Mouse (Mus musculus): ENCODE measurements around the gene Sgcb. TPM values are rescaled to one million over a fixed set of nuclear protein-coding genes. Genes with fewer than 3 reads are reported as not detected.

The Sgcb gene
- total RNA-seq, 2 experiments from 2014 or later = 44.5 to 44.6 TPM

DNA sequence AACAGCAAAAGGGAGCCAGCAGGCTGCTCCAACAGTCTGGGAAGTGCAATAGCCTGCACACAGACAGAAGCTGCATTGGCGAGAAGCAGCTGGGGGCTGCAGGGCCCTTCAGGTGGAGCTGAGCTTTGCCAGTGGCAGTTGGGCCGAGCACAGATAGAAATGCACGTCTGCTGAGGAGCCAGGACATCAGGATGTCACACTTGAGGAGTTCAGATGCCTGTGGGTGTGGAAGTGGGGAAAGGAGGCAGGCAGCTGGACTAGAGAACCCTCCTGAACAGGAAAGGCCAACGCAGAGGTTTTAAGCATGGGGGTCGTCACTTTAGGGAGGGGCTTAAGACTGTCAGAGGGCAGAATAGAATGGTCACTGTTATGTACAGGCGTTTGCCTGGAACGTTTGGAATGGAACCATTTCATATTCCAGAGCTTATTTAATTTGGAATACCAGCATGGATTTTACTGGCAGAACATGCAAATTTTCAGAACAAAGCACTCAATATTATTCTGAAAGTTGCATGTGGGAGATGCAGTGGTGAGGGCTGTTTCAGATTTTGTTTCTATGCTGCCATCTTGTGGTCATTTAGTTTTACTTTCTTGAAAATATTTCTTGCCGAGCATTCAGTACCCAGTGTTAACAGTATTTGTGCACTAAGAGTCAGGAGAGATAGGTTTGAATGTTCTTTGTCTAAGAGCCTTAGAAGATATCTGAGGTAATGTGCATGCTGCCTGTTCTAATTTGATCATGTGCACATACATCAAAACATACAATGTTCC lies 10.1 kb downstream of the Sgcb start:
- no peak for DNase-seq
- intact Hi-C loops (cut with DNase I) = loop anchor here (2.0 kb wide), 1 partner anchor 203 kb away; no protein-coding TSS in a partner anchor

DNA sequence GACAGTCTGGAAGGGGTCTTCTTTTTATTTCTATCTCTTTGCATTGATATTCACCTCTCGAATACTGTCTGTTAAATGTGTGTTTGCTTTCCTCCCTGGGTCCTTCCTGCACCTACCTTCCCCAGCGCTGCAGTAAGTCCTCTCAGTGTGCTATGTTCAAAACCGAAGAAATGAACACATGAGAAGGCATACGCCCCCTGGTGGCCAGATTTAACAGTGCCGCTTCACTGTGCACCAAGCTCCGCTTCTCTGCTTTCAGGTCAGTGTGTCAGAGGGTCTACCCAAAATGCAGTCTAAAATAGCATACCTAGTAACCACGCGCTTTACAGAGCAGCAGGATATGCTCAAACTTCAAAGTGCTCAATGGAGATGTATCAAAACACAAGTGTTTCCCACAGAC lies 14.4 kb downstream of the Sgcb start:
- peak; percentile 87 for DNase-seq
- intact Hi-C loops (cut with DNase I) = loop anchor here (5.0 kb wide), 1 partner anchor 91 kb away; no protein-coding TSS in a partner anchor

- intact Hi-C loops (cut with DNase I) = loop anchor here (5.0 kb wide), 1 partner anchor 90 kb away; no protein-coding TSS in a partner anchor
- DNase-seq = no peak
Observed at GRCm38 (mm10) chr5:73632291-73632690, 15.3 kb downstream of the Sgcb start, which contains the start of gene Lrrc66. TSS of gene Lrrc66 (minus strand) at chr5:73632526.

DNA sequence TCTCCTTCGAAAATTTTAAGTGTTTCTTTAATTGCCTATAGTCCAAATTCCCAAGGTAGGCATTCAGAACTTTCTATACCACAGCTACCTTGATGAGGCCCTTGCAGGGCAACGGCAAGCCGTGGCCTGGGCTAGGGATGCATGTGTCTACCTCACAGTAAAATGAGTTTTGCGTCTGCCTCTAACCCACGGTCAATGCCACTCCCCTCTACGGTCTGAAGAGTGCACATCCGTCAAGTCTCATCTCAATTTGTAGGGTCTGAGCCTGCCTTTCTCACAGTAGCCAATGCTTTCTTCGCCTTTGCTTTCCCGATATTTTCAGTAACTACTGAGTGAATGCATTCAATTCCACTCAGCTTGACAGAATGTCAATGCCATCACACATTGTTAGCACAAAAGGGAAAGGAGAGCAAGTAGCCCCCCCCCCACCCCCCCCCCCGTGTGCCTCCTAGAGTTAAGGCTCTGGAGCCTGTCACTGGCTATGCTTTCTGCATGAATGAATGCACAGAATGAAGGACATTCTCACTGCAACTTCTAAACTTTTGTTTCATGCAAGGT lies 16.5 kb downstream of the Sgcb start:
- no peak for DNase-seq
- intact Hi-C loops (cut with DNase I) = loop anchor here (5.0 kb wide), 1 partner anchor 89 kb away; no protein-coding TSS in a partner anchor

GRCm38 (mm10) chr5:73630141-73630540 lies 17.4 kb downstream of the Sgcb start:
- intact Hi-C loops (cut with DNase I) = loop anchor here (5.0 kb wide), 1 partner anchor 88 kb away; no protein-coding TSS in a partner anchor
- no peak for DNase-seq

DNA sequence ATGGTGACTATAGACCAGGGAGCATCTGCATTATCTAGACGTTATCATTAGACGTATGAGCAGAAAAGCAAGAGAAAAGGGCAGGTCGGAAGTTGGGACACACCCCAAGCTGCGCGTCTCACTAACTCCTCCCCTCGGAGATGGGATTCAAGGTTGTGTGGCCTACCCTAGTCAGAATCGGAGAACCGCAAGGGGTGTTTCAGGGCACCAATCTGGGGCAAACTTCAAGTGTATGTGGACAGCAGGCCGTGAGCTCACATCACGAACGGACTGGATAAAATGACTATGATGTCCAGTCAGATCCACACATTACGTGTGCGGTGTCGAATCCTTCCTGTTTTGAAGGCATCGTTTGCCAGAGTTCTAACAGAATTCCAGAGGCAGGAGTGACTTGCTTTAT lies 19.6 kb downstream of the Sgcb start:
- DNase-seq = no peak
- intact Hi-C loops (cut with DNase I) = no loop called here

DNA sequence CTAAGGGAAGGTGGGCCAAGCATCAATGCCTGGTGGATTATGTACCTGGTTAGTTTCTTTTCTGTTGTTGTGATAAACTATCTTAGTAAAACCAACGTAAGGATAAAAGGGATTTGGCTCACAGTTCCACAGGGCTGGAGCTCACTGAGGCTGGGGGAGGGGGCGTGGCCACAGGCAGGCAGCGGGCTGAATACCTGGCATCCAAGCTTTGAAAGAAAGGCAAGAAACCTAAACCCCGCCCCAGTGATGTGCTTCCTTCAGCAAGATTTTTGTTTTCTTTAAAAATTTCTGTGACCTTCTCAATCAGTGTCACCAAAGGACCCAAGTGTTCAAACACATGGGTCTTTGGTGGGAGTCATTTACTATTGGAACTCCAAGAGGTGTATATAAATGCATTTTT lies 20.0 kb downstream of the Sgcb start:
- no peak for DNase-seq
- intact Hi-C loops (cut with DNase I) = no loop called here

DNA sequence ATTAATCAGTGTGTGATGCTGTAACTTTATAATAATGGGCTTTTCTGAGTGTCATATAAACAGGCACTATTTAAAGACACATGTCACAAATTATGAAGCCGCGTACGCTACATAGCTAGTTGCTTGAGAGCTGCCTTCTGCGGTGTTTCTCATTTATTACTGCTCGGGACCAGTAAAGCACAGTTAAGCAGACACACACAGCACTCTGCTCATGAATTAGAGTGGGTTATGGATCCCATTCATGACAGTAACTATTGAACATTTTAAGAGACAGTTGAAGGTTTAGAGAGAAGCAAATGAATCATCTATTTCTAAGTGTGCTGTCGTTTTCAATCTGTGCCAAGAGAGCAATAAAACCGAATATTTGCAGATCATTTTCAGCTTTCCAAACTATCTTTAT lies 20.7 kb downstream of the Sgcb start:
- DNase-seq = no peak
- intact Hi-C loops (cut with DNase I) = no loop called here

- intact Hi-C loops (cut with DNase I) = no loop called here
- no peak for DNase-seq
Observed at GRCm38 (mm10) chr5:73625505-73625904, 22.1 kb downstream of the Sgcb start.

GRCm38 (mm10) chr5:73618969-73619368 lies 28.6 kb downstream of the Sgcb start:
- no peak for DNase-seq
- intact Hi-C loops (cut with DNase I) = no loop called here

GRCm38 (mm10) chr5:73615211-73615610 lies 32.4 kb downstream of the Sgcb start:
- intact Hi-C loops (cut with DNase I) = no loop called here

GRCm38 (mm10) chr5:73613296-73613695 lies 34.3 kb downstream of the Sgcb start:
- intact Hi-C loops (cut with DNase I) = no loop called here
- no peak for DNase-seq

More at GRCm38 (mm10) chr5:73615211-73615610, 32.4 kb downstream of the Sgcb start:
- no peak for DNase-seq

- intact Hi-C loops (cut with DNase I) = no loop called here
- DNase-seq = no peak
Observed at GRCm38 (mm10) chr5:73611071-73611470, 36.5 kb downstream of the Sgcb start.

GRCm38 (mm10) chr5:73604964-73605363 lies 42.6 kb downstream of the Sgcb start:
- DNase-seq = no peak
- intact Hi-C loops (cut with DNase I) = no loop called here

DNA sequence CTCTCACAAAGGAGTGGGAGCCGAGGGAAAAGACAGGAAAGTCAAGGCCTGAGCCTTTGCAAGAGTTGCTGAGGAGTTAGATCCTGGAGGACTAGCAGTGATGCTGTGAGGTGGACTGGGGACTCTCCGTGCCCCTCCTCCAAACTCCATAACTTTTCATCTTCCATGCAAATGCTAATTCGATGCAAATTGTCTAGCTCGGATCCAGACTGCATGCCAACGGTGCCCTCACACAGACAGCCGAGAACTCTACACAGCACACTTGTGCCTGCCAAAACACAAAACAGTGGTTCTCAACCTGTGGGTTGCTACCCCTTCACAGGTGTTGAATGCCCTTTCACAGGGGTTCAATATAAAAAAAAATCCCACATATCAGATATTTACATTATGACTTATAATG lies 43.0 kb downstream of the Sgcb start:
- DNase-seq = no peak
- intact Hi-C loops (cut with DNase I) = no loop called here

- intact Hi-C loops (cut with DNase I) = no loop called here
- DNase-seq = no peak
Observed at GRCm38 (mm10) chr5:73602865-73603264, 44.7 kb downstream of the Sgcb start.

DNA sequence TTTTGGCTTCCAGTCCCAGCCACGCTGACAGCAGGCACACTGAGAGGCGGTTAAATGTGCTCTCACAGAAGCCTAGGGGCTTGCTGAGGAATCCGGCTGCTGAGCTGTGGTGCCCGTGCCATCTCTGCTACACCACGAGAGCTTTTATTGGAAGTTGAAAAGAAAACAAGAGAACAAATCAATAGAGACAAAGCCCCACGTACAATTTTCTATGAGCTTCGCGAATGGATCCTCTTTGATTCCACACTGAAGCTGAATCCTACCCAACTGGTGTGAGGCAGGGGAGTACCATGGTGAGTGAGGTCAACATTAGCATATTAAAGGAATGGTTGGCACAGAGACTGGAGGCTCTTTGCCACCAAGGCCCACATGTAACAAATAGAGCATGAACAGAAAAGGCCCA lies 46.2 kb downstream of the Sgcb start:
- intact Hi-C loops (cut with DNase I) = no loop called here
- DNase-seq = peak; percentile 46

DNA sequence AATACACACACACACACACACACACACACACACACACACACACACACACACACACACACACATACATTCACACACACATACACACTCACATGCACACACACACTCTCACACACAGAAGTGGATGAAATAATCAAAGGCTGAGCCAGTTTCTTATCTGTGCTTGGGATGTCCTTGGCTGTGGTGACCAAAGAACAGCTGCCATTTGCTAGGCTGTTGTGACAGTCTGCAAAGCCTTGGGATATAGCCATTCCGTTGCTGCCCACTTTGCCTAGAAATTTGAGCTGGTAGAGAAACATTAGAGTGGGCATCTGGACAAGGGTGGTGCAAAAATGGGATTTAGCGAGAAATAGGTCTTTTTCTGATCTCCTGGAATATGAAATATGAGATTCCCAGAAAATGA lies 47.6 kb downstream of the Sgcb start:
- DNase-seq = no peak
- intact Hi-C loops (cut with DNase I) = no loop called here

GRCm38 (mm10) chr5:73598943-73599695 lies 48.5 kb downstream of the Sgcb start:
- intact Hi-C loops (cut with DNase I) = no loop called here
- peak; percentile 10 for DNase-seq

GRCm38 (mm10) chr5:73587119-73587518 lies 60.5 kb downstream of the Sgcb start:
- intact Hi-C loops (cut with DNase I) = no loop called here
- no peak for DNase-seq

GRCm38 (mm10) chr5:73586597-73586996 lies 61.0 kb downstream of the Sgcb start:
- no peak for DNase-seq
- intact Hi-C loops (cut with DNase I) = no loop called here
